Mouse (Mus musculus): Measurements from ENCODE around the gene Pccb.

DNA sequence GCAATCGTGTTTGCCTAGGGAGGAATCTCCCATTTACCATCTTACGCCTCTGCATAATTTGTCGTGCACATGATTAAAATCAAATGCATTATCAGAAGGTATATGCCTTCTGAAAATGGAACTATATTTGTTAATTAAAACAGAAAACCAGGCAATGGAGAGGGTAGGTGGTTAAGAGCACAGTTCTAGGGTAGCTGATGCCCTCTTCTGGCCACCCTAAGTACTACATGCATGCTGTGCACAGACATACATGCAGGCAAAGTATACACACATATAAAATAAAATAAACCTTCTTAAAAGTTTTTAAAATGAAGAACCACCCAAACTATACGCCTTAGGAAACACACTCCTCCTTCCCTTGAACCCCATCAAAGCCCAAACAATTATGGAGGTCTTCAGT is 32.6 kb downstream of the Pccb start:
- TF ChIP-seq POLR2A (IDR thresholded peaks at IDR 0.05; ENCODE audit: borderline replicate concordance, insufficient read depth, low read length) (no peak), CTCF (IDR thresholded peaks at IDR 0.05; ENCODE audit: borderline replicate concordance, insufficient read depth, low read depth, low read length) (no peak; the same call in 1 of the 2 replicates)
